ENCODE assay signal across 8 mouse cellular contexts in the genomic region with DNA sequence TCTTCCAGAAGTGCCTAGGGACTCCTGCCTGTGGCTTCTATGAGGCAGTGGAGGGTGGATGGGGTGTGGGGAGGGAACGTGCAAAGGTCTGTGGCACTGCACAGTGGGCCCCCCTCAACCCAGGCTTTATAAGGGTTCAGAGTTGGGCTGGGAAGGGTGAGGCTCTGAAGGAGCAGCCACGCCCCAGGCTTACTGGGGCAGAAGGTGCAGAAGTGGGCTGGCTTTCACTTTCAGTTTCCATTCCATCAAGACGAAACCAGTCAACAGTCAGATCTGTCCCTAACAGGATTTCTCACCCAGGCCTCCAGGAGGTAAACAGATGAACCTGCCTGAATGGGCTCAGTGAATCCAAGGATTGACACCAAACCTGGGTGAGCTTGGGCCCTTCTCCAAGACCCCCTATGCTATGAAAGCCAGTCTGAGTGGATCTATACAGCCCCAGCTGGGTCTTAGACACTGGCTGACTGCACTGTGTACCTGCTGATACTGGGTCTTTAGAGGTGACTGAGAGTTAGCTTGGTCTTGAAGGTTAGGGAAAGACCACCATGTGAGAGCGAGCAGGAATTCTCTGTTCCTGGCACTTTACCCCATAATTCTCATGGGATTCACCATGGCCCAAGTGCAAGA.
DNase-seq lines count a peak whose midpoint lies in the region; ATAC-seq and TF ChIP-seq lines count a peak whose summit lies in the region.

No protein-coding gene starts in this region.

- no peak for TF ChIP-seq POLR2A in spleen, adult 2 months (IDR thresholded peaks at IDR 0.05; ENCODE audit: low read depth, low read length)
- no peak for TF ChIP-seq POLR2A in cerebellum, adult 2 months (IDR thresholded peaks at IDR 0.05; ENCODE audit: borderline replicate concordance, insufficient read depth, low read length)

- ATAC-seq in liver, embryonic 14.5 days (ENCODE audit: insufficient read depth), result peak; percentile 84

- no peak overlapping the region for H3K27ac ChIP-seq in liver, embryonic 14.5 days
- peak overlapping the region; percentile 88 for H3K27ac ChIP-seq in spleen, adult 2 months (ENCODE audit: insufficient read depth, low read length)
- H3K27ac ChIP-seq in cerebellum, adult 2 months (ENCODE audit: insufficient read depth, low read length), result no peak overlapping the region

- no peak for TF ChIP-seq EP300 in liver, embryonic 14.5 days (IDR thresholded peaks at IDR 0.05; ENCODE audit: low read depth)

- TF ChIP-seq CTCF in liver, embryonic 14.5 days (IDR thresholded peaks at IDR 0.05; ENCODE audit: low read depth), result no peak
- no peak for TF ChIP-seq CTCF in spleen, adult 2 months (IDR thresholded peaks at IDR 0.05; ENCODE audit: extremely low read depth, insufficient read depth, insufficient read length, insufficient replicate concordance)
- no peak for TF ChIP-seq CTCF in cerebellum, adult 2 months (IDR thresholded peaks at IDR 0.05; ENCODE audit: borderline replicate concordance, insufficient read depth, low read depth, low read length)

- H3K27me3 ChIP-seq in liver, embryonic 14.5 days (ENCODE audit: control insufficient read depth, insufficient read depth, low read length), result no peaks in the 10 kb centered on the region
- H3K27me3 ChIP-seq in spleen, adult 2 months (ENCODE audit: control insufficient read depth, insufficient read depth, low read length), result no peaks in the 10 kb centered on the region
- H3K27me3 ChIP-seq in cerebellum, adult 2 months (ENCODE audit: control insufficient read depth, insufficient read depth, low read length), result no peaks in the 10 kb centered on the region

- no peaks in the 10 kb centered on the region for H3K36me3 ChIP-seq in liver, embryonic 14.5 days (replicated peaks; ENCODE audit: control insufficient read depth, insufficient read depth, low read depth)
- no peaks in the 10 kb centered on the region for H3K36me3 ChIP-seq in spleen, adult 2 months (ENCODE audit: control insufficient read depth, insufficient read depth, low read length)

- peak; percentile 16 to 42 for DNase-seq in adrenal gland, adult (ENCODE audit: inconsistent age in 2 of 2, low spot score in 1 of 2)
- no peak for DNase-seq in adrenal gland, postnatal 36 days
- peak; percentile 82 for DNase-seq in adipocyte (ENCODE audit: low spot score)
- DNase-seq in liver, embryonic 14.5 days (ENCODE audit: low read depth in 3 of 3, low spot score in 3 of 3), result peak in 2 of 3 experiments; percentile 28 to 45
- peak; percentile 58 to 79 for DNase-seq in spleen, adult 2 months (ENCODE audit: low read depth in 1 of 2, low spot score in 2 of 2)
- DNase-seq in urinary bladder, adult 18-20 months (ENCODE audit: low spot score in 2 of 2), result no peak
- no peak for DNase-seq in cerebellum, adult 2 months
- no peak for DNase-seq in layer of hippocampus, postnatal 10 days (ENCODE audit: low spot score in 2 of 2)

- peak overlapping the region; percentile 71 for H3K4me2 ChIP-seq in liver, embryonic 14.5 days (ENCODE audit: low read depth)

- H3K4me1 ChIP-seq in liver, embryonic 14.5 days (replicated peaks; ENCODE audit: control insufficient read depth in 2 of 2, insufficient read depth in 2 of 2, low read length in 1 of 2), result peaks cover 0 to 3% of the 10 kb centered on the region in 2 experiments; a peak in 2 of 4 replicates
- H3K4me1 ChIP-seq in spleen, adult 2 months (ENCODE audit: control insufficient read depth, insufficient read depth, insufficient read length), result peaks cover 25% of the 10 kb centered on the region; the same call in 1 of the 2 replicates
- no peaks in the 10 kb centered on the region for H3K4me1 ChIP-seq in cerebellum, adult 2 months (ENCODE audit: control insufficient read depth, insufficient read depth, low read length)

- H3K9me3 ChIP-seq in liver, embryonic 14.5 days (ENCODE audit: control insufficient read depth, low read length), result no peaks in the 10 kb centered on the region

- WGBS in liver, embryonic 14.5 days (ENCODE audit: insufficient replicate concordance), result 40% methylated on average over 4 of the region's 4 CpGs
- 31% methylated on average over 4 of the region's 4 CpGs for WGBS in spleen, adult 2 months
- 69% methylated on average over 4 of the region's 4 CpGs for WGBS in cerebellum, adult 2 months

- peak overlapping the region; percentile 48 to 56 for H3K4me3 ChIP-seq in liver, embryonic 14.5 days (ENCODE audit: insufficient read depth in 1 of 2, low read depth in 2 of 2, low read length in 2 of 2)
- peak overlapping the region; percentile 24; the same call in 1 of the 2 replicates for H3K4me3 ChIP-seq in spleen, adult 2 months (ENCODE audit: extremely low read depth, insufficient read depth, insufficient read length)
- H3K4me3 ChIP-seq in cerebellum, adult 2 months (replicated peaks; ENCODE audit: insufficient read depth, low read depth, low read length), result no peak overlapping the region

- H3K9ac ChIP-seq in liver, embryonic 14.5 days (replicated peaks), result peak overlapping the region; percentile 31

Comparison
In these comparisons a context has a peak if more than half of its experiments do, and no peak if none do; other contexts are left out.
1. DNase-seq: peak in adrenal gland, adult (2 of 2), adipocyte (single experiment), liver, embryonic 14.5 days (2 of 3) and spleen, adult 2 months (2 of 2); none in adrenal gland, postnatal 36 days (0 of 2), urinary bladder, adult 18-20 months (0 of 2), cerebellum, adult 2 months (0 of 2) and layer of hippocampus, postnatal 10 days (0 of 2).